Mouse (Mus musculus) heart, embryonic 12.5 days (tissue): ENCODE results near the gene Aaed1. TPM values are rescaled to one million over a fixed set of nuclear protein-coding genes. Genes with fewer than 3 reads are reported as not detected.
A peak's percentile ranks its signal among the peaks of the same experiment; 100 is the strongest.

Experiments used
- ATAC-seq: fragments of 200-750 bp; cut with Nextera tagmentation; 2 replicates; pipeline ENCODE4 v1.8.0; 2017; ENCODE audit warnings: moderate TSS enrichment, moderate library complexity; ENCODE audit not compliant: insufficient number of reproducible peaks, low FRiP score
- H3K27ac ChIP-seq: fragments of 300-500 bp; sonication (generic); 2 replicates; pipeline ENCODE4 v1.5.1; 2016; ENCODE audit warnings: mild to moderate bottlenecking, moderate library complexity; ENCODE audit not compliant: poor library complexity, severe bottlenecking
- H3K27me3 ChIP-seq: fragments of 300-500 bp; sonication (generic); replicated peaks from 2 replicates; pipeline ENCODE4 v1.6.1; 2016; ENCODE audit warnings: mild to moderate bottlenecking, moderate library complexity
- H3K36me3 ChIP-seq: fragments of 300-500 bp; sonication (generic); 2 replicates; pipeline ENCODE4 v1.6.1; 2016; ENCODE audit warnings: mild to moderate bottlenecking, moderate library complexity
- H3K4me1 ChIP-seq: fragments of 300-500 bp; sonication (generic); replicated peaks from 2 replicates; pipeline ENCODE4 v1.6.1; 2016; ENCODE audit warnings: mild to moderate bottlenecking
- H3K4me2 ChIP-seq: fragments of 300-500 bp; sonication (generic); 2 replicates; pipeline ENCODE4 v1.6.1; 2016; ENCODE audit warnings: mild to moderate bottlenecking, moderate library complexity
- H3K4me3 ChIP-seq: fragments of 300-500 bp; sonication (generic); 2 replicates; pipeline ENCODE4 v1.5.1; 2016; ENCODE audit warnings: mild to moderate bottlenecking
- H3K9ac ChIP-seq: fragments of 300-500 bp; sonication (generic); 2 replicates; pipeline ENCODE4 v1.6.1; 2016; ENCODE audit warnings: mild to moderate bottlenecking, moderate library complexity
- H3K9me3 ChIP-seq: fragments of 300-500 bp; sonication (generic); replicated peaks from 2 replicates; pipeline ENCODE4 v1.6.1; 2016; ENCODE audit warnings: mild to moderate bottlenecking, moderate library complexity
- WGBS: fragments of 180-500 bp; shearing (Covaris S2); methylation state at CpG from one replicate; pipeline ENCODE4 v1.1.7; 2016; 5-methylcytosine and 5-hydroxymethylcytosine counted together
- polyA plus RNA-seq: library from polyadenylated mRNA; unstranded; fragments of >200 nt; fragmentation: Nextera tagmentation; extraction: Ambion mirVana; gene quantifications from 2 replicates; pipeline ENCODE4 v1.2.1, GENCODE M21; 2016

The Aaed1 gene
- polyA plus RNA-seq, 1 experiment from 2014 or later: 89.0 TPM

GRCm38 (mm10) chr13:64332321-64332720, 19.8 kb upstream of the Aaed1 start:
- Histone ChIP-seq H3K4me1 (no peaks in the 10 kb centered on the region), H3K36me3 (no peaks in the 10 kb centered on the region), H3K27ac (no peak overlapping the region), H3K4me3 (no peak overlapping the region), H3K4me2 (no peak overlapping the region), H3K9ac (no peak overlapping the region), H3K9me3 (no peaks in the 10 kb centered on the region), H3K27me3 (no peaks in the 10 kb centered on the region)
- WGBS: 68% methylated on average over 6 of the region's 6 CpGs
- no peak for ATAC-seq

DNA sequence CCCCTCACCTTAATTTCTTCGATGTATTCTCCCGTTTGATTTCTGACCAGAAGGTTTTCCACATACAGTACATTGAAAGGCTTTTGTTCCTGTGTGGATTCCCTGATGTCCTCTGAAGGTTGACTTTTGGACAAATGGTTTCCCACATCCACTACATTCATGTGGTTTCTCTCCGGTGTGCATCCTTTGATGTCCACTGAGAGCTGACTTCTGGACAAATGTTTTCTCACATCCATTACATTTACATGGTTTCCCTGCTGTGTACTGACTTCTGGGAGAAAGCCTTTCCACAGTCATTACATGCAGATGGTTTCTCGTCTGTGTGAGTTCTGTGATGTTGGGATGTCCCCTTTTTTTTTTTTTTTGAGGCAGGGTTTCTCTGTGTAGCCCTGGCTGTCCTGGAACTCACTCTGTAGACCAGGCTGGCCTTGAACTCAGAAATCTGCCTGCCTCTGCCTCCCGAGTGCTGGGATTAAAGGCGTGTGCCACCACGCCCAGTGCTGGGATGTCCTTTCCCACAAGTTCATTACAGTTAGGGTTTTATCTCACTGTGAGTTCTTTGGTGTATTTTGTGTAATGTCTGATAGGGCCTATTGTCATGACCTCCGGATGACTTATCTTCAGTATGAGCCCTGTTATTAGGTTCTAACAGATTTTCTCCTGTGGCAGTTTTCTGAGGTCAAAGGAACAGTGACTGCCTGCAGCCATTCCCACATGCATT, 10.2 kb upstream of the Aaed1 start:
- ATAC-seq: no peak
- H3K4me1 ChIP-seq: no peaks in the 10 kb centered on the region
- H3K36me3 ChIP-seq: no peaks in the 10 kb centered on the region
- WGBS: 74% methylated on average over 8 of the region's 8 CpGs
- no peak overlapping the region for H3K27ac ChIP-seq
- H3K27me3 ChIP-seq: no peaks in the 10 kb centered on the region
- no peaks in the 10 kb centered on the region; the same call in 1 of the 2 replicates for H3K9me3 ChIP-seq
- no peak overlapping the region for H3K9ac ChIP-seq
- no peak overlapping the region for H3K4me3 ChIP-seq
- no peak overlapping the region for H3K4me2 ChIP-seq

DNA sequence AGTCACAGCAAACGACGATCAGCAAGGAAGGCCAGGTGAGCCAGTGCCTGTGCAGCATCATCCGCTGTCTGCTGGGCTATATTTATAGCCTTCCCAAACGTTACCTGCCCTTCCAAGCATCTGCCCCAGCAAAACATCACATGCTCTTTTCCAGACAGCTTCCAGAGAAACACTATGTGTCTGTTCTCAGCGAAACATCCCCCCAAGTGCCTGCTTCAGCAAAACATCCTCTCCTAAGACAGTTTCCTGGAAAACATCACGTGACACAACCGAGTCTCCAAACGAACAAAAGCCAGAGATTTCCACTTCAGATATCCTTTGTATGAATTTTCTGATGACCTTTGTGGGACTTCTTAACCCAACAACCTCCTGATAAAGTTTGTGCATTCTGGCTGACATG, 7.8 kb upstream of the Aaed1 start:
- 55% methylated on average over 8 of the region's 8 CpGs for WGBS
- Histone ChIP-seq H3K27ac (no peak overlapping the region), H3K36me3 (no peaks in the 10 kb centered on the region), H3K4me2 (no peak overlapping the region), H3K4me1 (no peaks in the 10 kb centered on the region), H3K9ac (no peak overlapping the region), H3K9me3 (no peaks in the 10 kb centered on the region; the same call in 1 of the 2 replicates), H3K4me3 (no peak overlapping the region), H3K27me3 (no peaks in the 10 kb centered on the region)
- ATAC-seq: no peak

DNA sequence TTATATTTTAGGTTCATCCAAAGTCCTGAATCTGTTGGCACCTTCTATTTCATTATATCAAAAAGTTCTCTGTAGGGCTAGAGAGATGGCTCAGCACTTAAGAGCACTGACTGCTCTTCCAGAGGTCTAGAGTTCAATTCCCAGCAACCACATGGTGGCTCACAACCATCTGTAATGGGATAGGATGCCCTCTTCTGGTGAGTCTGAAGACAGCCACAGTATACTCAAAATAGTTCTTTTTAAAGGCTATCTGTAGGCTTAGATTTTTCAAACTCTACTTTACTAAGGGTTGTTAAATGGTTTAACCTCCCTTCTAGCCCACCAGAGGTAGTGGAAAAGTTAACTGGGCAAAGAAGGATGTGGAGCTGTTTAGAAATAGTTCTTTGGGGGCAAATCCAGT, 7.3 kb upstream of the Aaed1 start:
- Histone ChIP-seq H3K9me3 (no peaks in the 10 kb centered on the region; the same call in 1 of the 2 replicates), H3K4me1 (no peaks in the 10 kb centered on the region), H3K27me3 (no peaks in the 10 kb centered on the region), H3K9ac (no peak overlapping the region), H3K36me3 (no peaks in the 10 kb centered on the region), H3K4me2 (no peak overlapping the region), H3K27ac (no peak overlapping the region), H3K4me3 (no peak overlapping the region)
- ATAC-seq: no peak

DNA sequence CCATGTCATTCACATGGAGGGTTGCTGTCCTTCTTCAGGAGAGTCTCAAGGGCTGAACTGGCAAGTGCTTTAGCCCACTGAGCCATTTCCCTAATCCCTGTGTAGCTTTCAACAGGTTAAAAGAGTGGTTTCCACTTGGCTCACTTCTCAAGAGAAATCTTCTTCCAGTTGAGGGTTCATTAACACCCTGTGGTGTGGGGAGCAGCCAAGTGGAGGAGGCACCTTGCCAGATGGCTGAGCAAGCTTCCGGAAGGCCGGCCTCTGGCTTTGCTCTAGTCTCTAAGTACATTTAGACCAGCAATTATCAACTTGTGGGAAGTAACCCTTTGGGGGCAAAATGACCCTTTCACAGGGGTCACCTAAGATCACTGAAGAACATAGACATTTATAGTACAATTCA, 5.8 kb upstream of the Aaed1 start:
- Histone ChIP-seq H3K4me2 (no peak overlapping the region), H3K9me3 (no peaks in the 10 kb centered on the region; the same call in 1 of the 2 replicates), H3K36me3 (no peaks in the 10 kb centered on the region), H3K27ac (no peak overlapping the region), H3K4me1 (no peaks in the 10 kb centered on the region), H3K9ac (no peak overlapping the region), H3K4me3 (no peak overlapping the region), H3K27me3 (no peaks in the 10 kb centered on the region)
- no peak for ATAC-seq
- WGBS: 67% methylated on average over 2 of the region's 2 CpGs

- Histone ChIP-seq H3K4me1 (peaks cover 13% of the 10 kb centered on the region), H3K4me2 (no peak overlapping the region), H3K9ac (no peak overlapping the region), H3K4me3 (no peak overlapping the region), H3K9me3 (no peaks in the 10 kb centered on the region; the same call in 1 of the 2 replicates), H3K36me3 (no peaks in the 10 kb centered on the region), H3K27me3 (no peaks in the 10 kb centered on the region), H3K27ac (no peak overlapping the region)
- ATAC-seq: no peak
- WGBS: under 1% methylated on average over 3 of the region's 3 CpGs
Measured at GRCm38 (mm10) chr13:64315483-64316050, 3.1 kb upstream of the Aaed1 start.

DNA sequence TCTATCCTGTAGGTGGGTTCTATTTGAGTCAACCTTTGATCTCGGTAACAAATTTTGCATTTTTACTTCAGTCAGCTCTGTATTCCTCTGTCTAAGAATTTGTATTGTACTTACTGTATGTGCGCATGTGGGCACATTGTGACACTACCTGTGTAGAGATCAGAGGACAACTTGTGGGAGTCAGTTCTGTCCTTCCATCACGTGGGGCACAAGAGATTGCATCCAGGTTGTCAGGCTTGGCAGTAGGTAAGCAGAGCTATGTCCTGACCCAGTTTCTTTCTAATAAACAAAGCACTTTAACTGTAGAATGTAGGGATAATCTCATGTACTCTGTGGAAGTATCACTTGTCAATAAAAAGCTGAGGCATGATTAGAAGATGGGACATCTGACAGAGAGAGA, 1.5 kb upstream of the Aaed1 start:
- 73% methylated on average over 3 of the region's 3 CpGs for WGBS
- no peak overlapping the region for H3K9ac ChIP-seq
- H3K4me3 ChIP-seq: no peak overlapping the region
- no peaks in the 10 kb centered on the region for H3K27me3 ChIP-seq
- no peaks in the 10 kb centered on the region for H3K36me3 ChIP-seq
- H3K9me3 ChIP-seq: no peaks in the 10 kb centered on the region; the same call in 1 of the 2 replicates
- ATAC-seq: no peak
- no peak overlapping the region for H3K4me2 ChIP-seq
- H3K27ac ChIP-seq: no peak overlapping the region
- H3K4me1 ChIP-seq: peaks cover 27% of the 10 kb centered on the region

DNA sequence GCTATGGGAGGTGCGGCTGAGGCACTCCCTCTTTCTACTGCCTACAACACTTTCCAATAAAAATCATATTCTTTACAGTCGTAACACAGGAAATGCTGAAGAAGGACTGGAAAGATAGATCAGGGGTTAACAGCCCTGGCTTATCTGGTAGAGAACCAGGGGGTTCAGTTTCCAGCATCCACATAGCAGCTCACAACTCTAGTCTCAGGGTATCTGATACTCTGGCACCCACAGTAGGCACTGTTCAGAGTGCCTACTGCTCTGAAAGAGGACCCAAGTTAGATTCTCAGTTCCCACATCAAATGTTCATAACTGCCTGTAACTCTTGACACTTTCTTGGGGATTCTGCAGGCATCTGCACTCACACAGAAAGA, 393 bp upstream of the Aaed1 start:
- H3K9me3 ChIP-seq: no peaks in the 10 kb centered on the region
- 0 out of 2 replicates have a peak overlapping the region, but pooled peaks have one; percentile 57 for H3K9ac ChIP-seq
- peak overlapping the region; percentile 67 for H3K4me2 ChIP-seq
- H3K27ac ChIP-seq: peak overlapping the region; percentile 68
- peak overlapping the region; percentile 72 for H3K4me3 ChIP-seq
- H3K27me3 ChIP-seq: no peaks in the 10 kb centered on the region
- ATAC-seq: peak; percentile 23
- WGBS: 0% methylated on average over 2 of the region's 2 CpGs
- peaks cover 27% of the 10 kb centered on the region for H3K4me1 ChIP-seq
- peaks cover 7% of the 10 kb centered on the region for H3K36me3 ChIP-seq

DNA sequence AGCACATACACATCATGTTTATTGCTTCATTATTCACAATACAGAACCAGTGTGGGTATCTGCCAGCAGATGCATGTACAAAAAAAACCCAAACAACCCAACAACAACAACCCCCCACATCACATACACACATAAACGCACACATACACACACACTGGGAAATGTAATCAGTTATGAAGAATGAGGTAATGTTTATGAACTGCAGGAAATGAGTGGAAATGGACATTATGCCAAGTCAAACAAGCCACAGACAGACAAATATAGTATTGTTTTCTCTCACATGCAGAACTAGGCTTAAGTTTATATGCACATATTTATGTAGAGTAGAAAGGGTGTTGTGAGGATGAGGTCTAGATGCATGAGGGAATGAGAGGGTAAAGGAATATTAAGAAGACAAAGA, 1.2 kb downstream of the Aaed1 start:
- 55% methylated on average over 1 of the region's 1 CpGs for WGBS
- peak overlapping the region; percentile 98 for H3K27ac ChIP-seq
- ATAC-seq: no peak
- H3K4me2 ChIP-seq: peak overlapping the region; percentile 67
- peaks cover 27% of the 10 kb centered on the region for H3K4me1 ChIP-seq
- no peaks in the 10 kb centered on the region for H3K9me3 ChIP-seq
- H3K27me3 ChIP-seq: no peaks in the 10 kb centered on the region
- H3K36me3 ChIP-seq: peaks cover 21% of the 10 kb centered on the region
- no peak overlapping the region for H3K9ac ChIP-seq
- peak overlapping the region; percentile 72 for H3K4me3 ChIP-seq

GRCm38 (mm10) chr13:64310585-64310984, 1.9 kb downstream of the Aaed1 start:
- ATAC-seq: no peak
- Histone ChIP-seq H3K4me3 (peak overlapping the region; percentile 72), H3K36me3 (peaks cover 21% of the 10 kb centered on the region), H3K9ac (no peak overlapping the region), H3K4me1 (peaks cover 27% of the 10 kb centered on the region), H3K27me3 (no peaks in the 10 kb centered on the region), H3K27ac (peak overlapping the region; percentile 98), H3K9me3 (no peaks in the 10 kb centered on the region), H3K4me2 (peak overlapping the region; percentile 67)
- 27% methylated on average over 6 of the region's 6 CpGs for WGBS

- peak overlapping the region; percentile 98 for H3K27ac ChIP-seq
Measured at GRCm38 (mm10) chr13:64309842-64310241, 2.7 kb downstream of the Aaed1 start.

More at GRCm38 (mm10) chr13:64309842-64310241, 2.7 kb downstream of the Aaed1 start:
- Histone ChIP-seq H3K4me2 (peak overlapping the region; percentile 67), H3K4me3 (0 out of 2 replicates have a peak overlapping the region, but pooled peaks have one; percentile 72), H3K27me3 (no peaks in the 10 kb centered on the region), H3K4me1 (peaks cover 27% of the 10 kb centered on the region), H3K9ac (peak overlapping the region; percentile 4; the same call in 1 of the 2 replicates), H3K9me3 (no peaks in the 10 kb centered on the region), H3K36me3 (peaks cover 27% of the 10 kb centered on the region)
- 52% methylated on average over 11 of the region's 11 CpGs for WGBS
- no peak for ATAC-seq
